Mouse (Mus musculus) lung, postnatal 0 days (tissue): ENCODE data around the gene Gfer.
A peak's percentile ranks its signal among the peaks of the same experiment; 100 is the strongest.

Experiments
- CTCF ChIP-seq: IDR thresholded peaks from 2 replicates; pipeline ENCODE4 v1.5.1; 2016; ENCODE audit warnings: antibody characterized with exemption, mild to moderate bottlenecking
- EP300 ChIP-seq: IDR thresholded peaks from 2 replicates; pipeline ENCODE4 v1.6.1; 2016; ENCODE audit warnings: antibody characterized with exemption, mild to moderate bottlenecking, control low read depth

GRCm38 (mm10) chr17:24676187-24676586, 19.8 kb downstream of the Gfer start:
- TF ChIP-seq CTCF (peak; percentile 87), EP300 (no peak)
